Mouse (Mus musculus): ENCODE results near the gene Msx1. TPM values are rescaled to one million over a fixed set of nuclear protein-coding genes. Genes with fewer than 3 reads are reported as not detected.
A peak's percentile ranks its signal among the peaks of the same experiment; 100 is the strongest.

The Msx1 gene
- polyA plus RNA-seq, 2 experiments: 81.2 to 122 TPM

DNA sequence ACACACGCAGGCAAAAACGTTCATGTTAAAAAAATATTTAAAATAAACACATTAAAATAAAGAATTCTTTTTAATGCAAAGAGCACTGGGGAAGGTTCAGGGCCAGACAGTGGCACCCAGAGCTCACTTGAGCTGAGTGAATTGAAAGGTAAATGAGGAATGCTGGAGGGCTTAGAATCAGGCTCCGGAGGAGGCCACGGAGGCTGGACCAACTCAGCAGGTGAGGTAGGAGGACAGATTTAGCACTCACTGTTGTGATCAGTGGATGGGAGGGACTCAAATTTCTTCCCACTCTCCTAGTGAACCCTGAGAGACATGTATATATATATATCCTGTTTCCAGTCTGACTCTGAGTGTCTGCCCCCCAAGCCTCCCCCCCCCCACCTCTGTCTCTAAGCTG, 5.5 kb upstream of the Msx1 start:
- no peak overlapping the region for H3K4me2 ChIP-seq (replicated peaks; ENCODE audit: low read depth, low read length, severe bottlenecking)
- no peak for DNase-seq (ENCODE audit: low spot score)

DNA sequence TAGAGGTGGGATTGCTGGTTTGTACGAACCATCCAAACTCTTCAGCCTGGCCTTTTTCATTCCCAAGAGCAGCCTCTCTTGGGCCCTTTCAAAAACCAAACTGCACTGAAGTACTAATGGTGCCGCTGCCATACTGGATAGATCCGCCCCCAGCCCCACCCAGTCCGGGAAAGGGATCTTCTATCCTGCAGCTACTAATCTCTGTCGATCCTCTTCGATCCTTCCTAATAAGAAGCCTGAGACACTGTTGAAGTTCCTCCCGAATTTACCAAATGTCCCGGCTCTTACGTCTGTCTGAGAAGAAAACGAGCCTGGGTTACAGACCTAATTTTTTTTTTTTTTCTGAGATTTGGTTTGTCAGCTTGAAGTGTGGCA, 4.9 kb upstream of the Msx1 start:
- no peak overlapping the region for H3K4me2 ChIP-seq (replicated peaks; ENCODE audit: low read depth, low read length, severe bottlenecking)
- H3K4me3 ChIP-seq (replicated peaks; ENCODE audit: low read length): no peak overlapping the region
- H3K27ac ChIP-seq (replicated peaks; ENCODE audit: low read depth, low read length): no peak overlapping the region
- DNase-seq (ENCODE audit: low spot score): no peak
- H3K27me3 ChIP-seq (ENCODE audit: control insufficient read depth, insufficient read depth, low read length): peaks cover 79% of the 10 kb centered on the region
- ATAC-seq (ENCODE audit: low FRiP score, low read depth): no peak
- TF ChIP-seq POLR2A (IDR thresholded peaks at IDR 0.05; ENCODE audit: borderline replicate concordance, extremely low read depth, insufficient read depth, insufficient read length): no peak
- H3K9me3 ChIP-seq (ENCODE audit: control insufficient read depth, low read length): no peaks in the 10 kb centered on the region
- no peaks in the 10 kb centered on the region for H3K36me3 ChIP-seq (ENCODE audit: control insufficient read depth, insufficient read depth, low read length)
- WGBS: 15% methylated on average over 10 of the region's 10 CpGs
- H3K4me1 ChIP-seq (ENCODE audit: control insufficient read depth, insufficient read depth, low read length): peaks cover 15% of the 10 kb centered on the region
- no peak overlapping the region for H3K9ac ChIP-seq (ENCODE audit: low read depth, low read length, severe bottlenecking)

More for the DNA sequence above, 5.5 kb upstream of the Msx1 start:
- no peak for TF ChIP-seq POLR2A (IDR thresholded peaks at IDR 0.05; ENCODE audit: borderline replicate concordance, extremely low read depth, insufficient read depth, insufficient read length)
- no peaks in the 10 kb centered on the region for H3K36me3 ChIP-seq (ENCODE audit: control insufficient read depth, insufficient read depth, low read length)
- H3K9ac ChIP-seq (ENCODE audit: low read depth, low read length, severe bottlenecking): no peak overlapping the region
- peaks cover 75% of the 10 kb centered on the region for H3K27me3 ChIP-seq (ENCODE audit: control insufficient read depth, insufficient read depth, low read length)
- H3K9me3 ChIP-seq (ENCODE audit: control insufficient read depth, low read length): no peaks in the 10 kb centered on the region
- no peak overlapping the region for H3K4me3 ChIP-seq (replicated peaks; ENCODE audit: low read length)
- 19% methylated on average over 4 of the region's 4 CpGs for WGBS
- H3K4me1 ChIP-seq (ENCODE audit: control insufficient read depth, insufficient read depth, low read length): peaks cover 15% of the 10 kb centered on the region; the same call in 1 of the 2 replicates
- no peak overlapping the region for H3K27ac ChIP-seq (replicated peaks; ENCODE audit: low read depth, low read length)
- no peak for ATAC-seq (ENCODE audit: low FRiP score, low read depth)

DNA sequence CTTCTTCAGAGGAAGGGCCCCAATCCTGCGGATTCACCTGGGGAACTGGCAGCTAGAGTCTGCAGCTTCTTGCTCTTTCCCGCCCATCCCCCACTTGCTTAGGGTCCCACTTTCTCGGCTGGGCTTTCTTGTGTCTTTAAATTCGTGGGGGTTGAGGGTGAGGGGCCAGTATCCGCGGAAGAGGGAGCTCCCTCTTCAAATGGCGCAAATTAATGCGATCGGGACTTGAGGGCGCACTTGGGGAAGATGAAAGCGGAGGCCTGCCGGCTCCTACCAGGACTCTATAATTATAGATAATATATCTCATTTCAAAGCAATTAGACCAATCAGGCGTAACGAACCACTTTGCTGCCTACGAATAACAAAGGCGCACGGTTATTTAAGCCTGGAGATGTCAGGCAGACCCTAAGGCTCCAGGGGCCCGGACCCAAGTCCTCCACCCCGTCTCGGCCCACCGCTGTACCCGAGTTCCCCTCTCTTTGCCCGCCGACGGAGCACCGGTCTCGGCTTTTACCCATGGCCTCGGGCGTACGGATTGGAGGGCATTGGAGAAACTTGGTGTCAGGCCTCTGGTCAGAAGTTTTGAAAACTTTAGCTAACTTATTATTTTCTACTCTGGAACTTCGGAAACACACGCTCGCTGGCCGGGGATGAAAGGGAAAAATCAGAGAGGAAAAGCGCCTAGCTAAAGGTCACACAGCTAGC, 4.4 kb upstream of the Msx1 start:
- no peak for TF ChIP-seq POLR2A (IDR thresholded peaks at IDR 0.05; ENCODE audit: borderline replicate concordance, extremely low read depth, insufficient read depth, insufficient read length)
- no peaks in the 10 kb centered on the region for H3K36me3 ChIP-seq (ENCODE audit: control insufficient read depth, insufficient read depth, low read length)
- peaks cover 83% of the 10 kb centered on the region for H3K27me3 ChIP-seq (ENCODE audit: control insufficient read depth, insufficient read depth, low read length)
- WGBS: 3% methylated on average over 35 of the region's 35 CpGs
- DNase-seq (ENCODE audit: low spot score): no peak
- H3K9me3 ChIP-seq (ENCODE audit: control insufficient read depth, low read length): no peaks in the 10 kb centered on the region
- H3K27ac ChIP-seq (replicated peaks; ENCODE audit: low read depth, low read length): no peak overlapping the region
- 0 out of 2 replicates have a peak overlapping the region, but pooled peaks have one; percentile 2 for H3K4me3 ChIP-seq (replicated peaks; ENCODE audit: low read length)
- H3K4me2 ChIP-seq (replicated peaks; ENCODE audit: low read depth, low read length, severe bottlenecking): peak overlapping the region; percentile 84
- no peak for ATAC-seq (ENCODE audit: low FRiP score, low read depth)
- H3K4me1 ChIP-seq (ENCODE audit: control insufficient read depth, insufficient read depth, low read length): peaks cover 20% of the 10 kb centered on the region
- H3K9ac ChIP-seq (ENCODE audit: low read depth, low read length, severe bottlenecking): no peak overlapping the region

DNA sequence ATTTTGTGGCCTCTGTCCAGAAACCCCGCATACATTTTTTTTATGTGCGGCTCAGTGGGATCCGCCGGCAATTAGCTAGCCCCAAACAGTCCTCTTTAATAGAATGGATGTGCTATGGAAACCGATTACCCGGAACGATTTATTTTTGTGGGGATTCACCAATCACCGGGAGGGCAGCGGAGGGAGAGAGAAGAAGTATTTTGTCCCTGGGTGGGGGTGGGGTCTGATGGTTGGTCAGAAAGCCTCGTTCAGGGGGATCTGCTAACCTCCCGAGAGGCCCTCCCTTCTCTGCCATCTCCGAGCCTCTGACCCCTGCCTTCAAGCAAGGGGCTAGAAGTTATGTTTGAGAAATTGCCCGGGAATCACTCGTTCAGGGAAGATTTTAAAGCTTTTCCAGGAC, 3.6 kb upstream of the Msx1 start:
- Histone ChIP-seq H3K27me3 (ENCODE audit: control insufficient read depth, insufficient read depth, low read length) (peaks cover 82% of the 10 kb centered on the region), H3K4me1 (ENCODE audit: control insufficient read depth, insufficient read depth, low read length) (peaks cover 20% of the 10 kb centered on the region), H3K4me3 (replicated peaks; ENCODE audit: low read length) (peak overlapping the region; percentile 60), H3K27ac (replicated peaks; ENCODE audit: low read depth, low read length) (no peak overlapping the region; the same call in 1 of the 2 replicates), H3K4me2 (replicated peaks; ENCODE audit: low read depth, low read length, severe bottlenecking) (peak overlapping the region; percentile 84), H3K9me3 (ENCODE audit: control insufficient read depth, low read length) (no peaks in the 10 kb centered on the region), H3K9ac (ENCODE audit: low read depth, low read length, severe bottlenecking) (no peak overlapping the region), H3K36me3 (ENCODE audit: control insufficient read depth, insufficient read depth, low read length) (no peaks in the 10 kb centered on the region)
- ATAC-seq (ENCODE audit: low FRiP score, low read depth) (no peak), DNase-seq (ENCODE audit: low spot score) (no peak)
- TF ChIP-seq POLR2A (IDR thresholded peaks at IDR 0.05; ENCODE audit: borderline replicate concordance, extremely low read depth, insufficient read depth, insufficient read length): no peak
- 2% methylated on average over 14 of the region's 14 CpGs for WGBS

DNA sequence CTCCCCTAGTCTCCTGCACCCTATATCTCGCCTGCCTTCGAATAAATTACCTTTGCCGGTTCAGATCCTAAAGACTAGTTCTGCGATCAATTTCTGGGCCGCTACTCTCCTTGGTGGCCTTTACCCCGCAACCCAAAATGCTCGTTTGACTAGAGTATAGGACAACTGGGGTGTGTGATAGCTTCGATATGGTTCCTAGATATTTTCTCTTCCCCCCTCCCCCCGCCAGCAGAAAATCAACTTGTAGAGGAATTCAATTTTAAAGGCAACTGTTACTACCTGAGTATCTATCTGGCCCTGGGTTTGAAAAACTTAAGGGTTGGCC, 3.2 kb upstream of the Msx1 start:
- Histone ChIP-seq H3K9me3 (ENCODE audit: control insufficient read depth, low read length) (no peaks in the 10 kb centered on the region), H3K9ac (ENCODE audit: low read depth, low read length, severe bottlenecking) (no peak overlapping the region), H3K4me3 (replicated peaks; ENCODE audit: low read length) (peak overlapping the region; percentile 60), H3K36me3 (ENCODE audit: control insufficient read depth, insufficient read depth, low read length) (no peaks in the 10 kb centered on the region), H3K27me3 (ENCODE audit: control insufficient read depth, insufficient read depth, low read length) (peaks cover 82% of the 10 kb centered on the region), H3K4me2 (replicated peaks; ENCODE audit: low read depth, low read length, severe bottlenecking) (peak overlapping the region; percentile 84), H3K4me1 (ENCODE audit: control insufficient read depth, insufficient read depth, low read length) (peaks cover 20% of the 10 kb centered on the region), H3K27ac (replicated peaks; ENCODE audit: low read depth, low read length) (peak overlapping the region; percentile 64; the same call in 1 of the 2 replicates)
- WGBS: 3% methylated on average over 9 of the region's 9 CpGs
- no peak for DNase-seq (ENCODE audit: low spot score)
- no peak for TF ChIP-seq POLR2A (IDR thresholded peaks at IDR 0.05; ENCODE audit: borderline replicate concordance, extremely low read depth, insufficient read depth, insufficient read length)
- no peak for ATAC-seq (ENCODE audit: low FRiP score, low read depth)
